ENCODE assay signal across 23 mouse cellular contexts in the genomic region with DNA sequence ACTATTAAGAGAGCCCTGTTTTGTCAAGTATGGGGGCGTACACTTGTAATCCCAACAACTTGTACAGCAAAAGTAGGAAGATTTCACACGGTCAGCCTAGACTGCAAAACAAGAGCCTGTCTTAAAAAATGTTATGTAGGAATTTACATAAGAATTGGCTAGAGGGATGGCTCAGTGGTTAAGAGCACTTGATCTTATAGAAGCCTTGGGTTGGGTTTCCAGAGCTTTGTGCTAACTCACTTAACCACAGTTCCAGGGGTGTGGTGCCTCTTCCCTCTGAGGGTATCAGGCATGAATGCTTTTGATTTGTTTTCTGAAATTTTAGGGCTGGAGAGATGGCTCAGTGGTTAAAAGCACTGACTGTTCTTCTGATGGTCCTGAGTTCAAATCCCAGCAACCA.
"Had no signal": no experiment of that assay in that cellular context is flagged by ENCODE, and none has a peak within 500 bp of the region (broad histone marks: within the 10 kb centered on the region; RNA-seq: fewer than 3 reads in every experiment).

No protein-coding gene starts in this region.

- H3K4me3 ChIP-seq: gastrocnemius, adult 2 months; heart, embryonic 10.5 days; heart, embryonic 12.5 days; hindbrain, embryonic 10.5 days; hindbrain, embryonic 12.5 days; intestine, embryonic 15.5 days; limb, embryonic 13.5 days; limb, embryonic 15.5 days; liver, embryonic 12.5 days had no signal

- H3K9ac ChIP-seq: heart, embryonic 12.5 days; hindbrain, embryonic 12.5 days; hindbrain, embryonic 14.5 days; intestine, embryonic 15.5 days; limb, embryonic 13.5 days; limb, embryonic 15.5 days; liver, embryonic 12.5 days; liver, embryonic 14.5 days had no signal

- DNase-seq: gastrocnemius, adult 2 months; gastrocnemius, postnatal 10 days; gastrocnemius, postnatal 25 days; heart, adult 18-20 months; heart, postnatal 10 days; heart, postnatal 4 days; kidney, adult 18-20 months; kidney, adult 8-10 months; kidney, postnatal 10 days; kidney, postnatal 25 days; layer of hippocampus, adult 9-11 months; layer of hippocampus, postnatal 36 days; left cerebral cortex, postnatal 4 days had no signal

- H3K27ac ChIP-seq: gastrocnemius, adult 2 months; heart, embryonic 10.5 days; hindbrain, embryonic 10.5 days; hindbrain, embryonic 12.5 days; hindbrain, embryonic 14.5 days; intestine, embryonic 15.5 days; limb, embryonic 13.5 days; limb, embryonic 15.5 days; liver, embryonic 12.5 days; liver, embryonic 14.5 days had no signal

- H3K4me1 ChIP-seq: heart, embryonic 10.5 days; heart, embryonic 12.5 days; hindbrain, embryonic 10.5 days; hindbrain, embryonic 12.5 days; intestine, embryonic 15.5 days; limb, embryonic 13.5 days; limb, embryonic 15.5 days; liver, embryonic 12.5 days had no signal

- H3K9me3 ChIP-seq: heart, embryonic 10.5 days; heart, embryonic 12.5 days; hindbrain, embryonic 10.5 days; hindbrain, embryonic 12.5 days; intestine, embryonic 15.5 days; limb, embryonic 13.5 days; limb, embryonic 15.5 days; liver, embryonic 12.5 days had no signal
